Mouse (Mus musculus) kidney, adult 2 months (tissue): ENCODE measurements around the gene Igsf21.

Experiments used
- CTCF ChIP-seq: fragments of 200-500 bp; conservative IDR thresholded peaks from 2 replicates; pipeline ENCODE4 v1.5.1; 2011; ENCODE audit warnings: low read depth, mild to moderate bottlenecking, control low read depth, low read length, moderate library complexity, mixed read lengths; ENCODE audit not compliant: insufficient read depth, insufficient read length
- POLR2A ChIP-seq: fragments of 200-500 bp; IDR thresholded peaks from one replicate; pipeline ENCODE4 v1.6.1; 2011; ENCODE audit warnings: low read depth, low read length, control low read depth

GRCm38 (mm10) chr4:140101106-140101505 lies 145.5 kb downstream of the Igsf21 start:
- TF ChIP-seq POLR2A (no peak), CTCF (peak; percentile 62)
